Mouse (Mus musculus) MN1 (cell line): ENCODE data around the gene Ntng1.
"Not testable (repeated sequence)": the region's sequence is repeated elsewhere in the genome, so short reads cannot be mapped to it uniquely, and the experiment has no call there.

Experiments
- DNase-seq: peaks from one replicate; pipeline ENCODE4 v3.0.0-alpha.2; 2016; ENCODE audit warnings: low spot score

The Ntng1 gene

GRCm38 (mm10) chr3:109782289-109782951, 361.4 kb downstream of the Ntng1 start:
- DNase-seq: no peak

GRCm38 (mm10) chr3:109781917-109782288, 361.9 kb downstream of the Ntng1 start:
- no peak for DNase-seq

GRCm38 (mm10) chr3:109775200-109775599, 368.6 kb downstream of the Ntng1 start:
- no peak for DNase-seq

- DNase-seq: no peak
Observed at GRCm38 (mm10) chr3:109772120-109772519, 371.7 kb downstream of the Ntng1 start.

GRCm38 (mm10) chr3:109766939-109767338, 376.9 kb downstream of the Ntng1 start:
- no peak for DNase-seq

- no peak for DNase-seq
Observed at GRCm38 (mm10) chr3:109765608-109766007, 378.2 kb downstream of the Ntng1 start.

GRCm38 (mm10) chr3:109765141-109765540, 378.7 kb downstream of the Ntng1 start:
- DNase-seq: no peak

GRCm38 (mm10) chr3:109756426-109756825, 387.4 kb downstream of the Ntng1 start:
- DNase-seq: no peak

- DNase-seq: not testable (repeated sequence)
Observed at GRCm38 (mm10) chr3:109747593-109747992, 396.2 kb downstream of the Ntng1 start.

GRCm38 (mm10) chr3:109740466-109741102, 403.2 kb downstream of the Ntng1 start:
- DNase-seq: no peak

GRCm38 (mm10) chr3:109732327-109733182, 411.3 kb downstream of the Ntng1 start:
- DNase-seq: no peak

GRCm38 (mm10) chr3:109731592-109732230, 412.1 kb downstream of the Ntng1 start:
- DNase-seq: no peak
